Mouse (Mus musculus) heart, postnatal 4 days (tissue): ENCODE results near the gene Tmem106c. TPM values are rescaled to one million over a fixed set of nuclear protein-coding genes. Genes with fewer than 3 reads are reported as not detected.

Experiments
- DNase-seq: peaks from one replicate; pipeline ENCODE4 v3.0.0; 2021
- total RNA-seq, 2 experiments: library from RNA; stranded (reverse); gene quantifications; 2 replicates each; pipeline ENCODE4 v1.2.3; 2021

Tmem106c gene
- 10 to 100 TPM; 20.5 to 20.6 TPM for total RNA-seq

DNA sequence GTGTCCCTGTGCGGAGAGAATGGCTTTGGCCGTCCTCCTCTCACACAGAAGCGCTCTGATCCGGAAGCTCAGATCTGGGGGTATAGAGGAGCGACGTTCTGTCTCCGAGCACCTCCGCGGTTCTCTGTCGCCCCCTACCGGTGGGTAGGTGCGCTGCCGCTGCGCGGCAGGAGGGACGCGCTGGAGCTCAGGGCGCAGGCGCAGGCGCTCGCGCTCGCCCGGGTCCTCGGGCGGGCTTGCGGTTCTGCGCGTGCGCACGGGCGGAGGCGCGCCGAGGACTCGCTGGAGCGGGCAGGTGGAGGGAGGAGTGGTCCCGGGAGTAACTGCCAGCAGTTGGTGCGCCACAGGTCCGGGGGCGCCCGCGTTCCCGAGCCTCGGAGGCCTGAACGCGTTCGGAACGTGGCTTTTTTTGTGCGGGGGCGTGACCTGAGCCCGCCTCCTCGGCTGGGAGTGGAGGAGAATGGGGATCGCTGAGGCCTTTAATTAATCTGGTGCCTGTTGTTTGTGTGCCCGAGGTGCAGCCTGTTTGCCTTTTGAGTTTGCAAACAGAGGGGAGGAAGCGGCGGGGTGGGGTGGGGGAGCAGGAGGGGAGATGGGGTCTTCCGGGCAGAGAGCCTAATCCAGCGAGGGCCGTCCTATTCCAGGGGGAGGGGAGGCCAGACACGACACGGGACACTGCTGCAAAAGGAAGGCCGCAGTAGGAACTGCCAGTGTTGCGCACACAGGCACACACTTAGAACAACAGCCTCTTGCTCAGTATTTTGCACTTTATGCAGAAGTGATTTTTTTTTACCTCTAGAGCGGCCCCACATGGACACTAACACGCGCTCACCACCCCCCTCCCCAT lies at the start of gene Tmem106c:
Gene Tmem106c, plus strand, starts transcription at position 212 of the 847 bp plus-strand sequence.
- DNase-seq, result peak; percentile 95

DNA sequence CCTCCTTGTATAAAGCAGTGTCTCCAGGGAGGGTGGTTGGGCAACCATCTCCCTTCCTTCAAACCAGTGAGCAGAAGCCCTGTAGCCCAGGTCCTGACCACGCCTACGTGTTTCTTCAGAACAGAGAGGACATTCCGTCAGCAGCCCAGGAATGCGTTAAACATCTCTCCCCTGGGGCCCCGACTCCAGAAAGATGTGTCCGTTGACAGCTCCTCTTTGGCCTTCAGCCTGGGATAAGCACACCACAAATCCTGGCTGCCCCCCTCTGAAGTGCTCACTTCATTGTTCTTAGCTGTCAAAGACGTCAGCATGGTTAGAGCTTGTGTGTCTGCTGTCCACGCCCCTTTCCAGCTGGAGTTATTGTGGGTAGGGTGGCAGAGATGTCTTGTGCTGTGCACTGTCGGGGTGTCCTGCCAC lies 49.7 kb upstream of the Tmem106c start:
- DNase-seq, result peak; percentile 70

GRCm38 (mm10) chr15:97917994-97918393 lies 46.0 kb upstream of the Tmem106c start:
- no peak for DNase-seq

DNA sequence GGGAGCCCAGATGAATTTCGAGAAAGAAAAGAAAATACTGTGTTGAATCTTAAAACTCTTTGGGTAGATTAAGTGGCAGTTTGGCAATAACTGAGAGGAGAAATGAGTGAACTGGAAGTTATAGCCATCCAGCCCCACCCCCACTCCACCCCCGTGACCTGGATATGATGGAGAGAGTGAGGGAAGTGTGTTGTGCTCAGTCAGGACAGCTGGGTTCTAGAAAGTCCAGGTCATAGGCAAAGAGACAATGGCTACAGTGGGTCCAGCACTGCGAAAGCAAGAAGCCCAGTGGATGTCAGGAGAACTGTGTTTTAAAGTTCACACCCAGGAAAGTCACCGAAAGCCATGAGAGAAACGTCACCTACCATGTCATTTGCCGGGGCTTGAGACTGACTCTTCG lies 44.8 kb upstream of the Tmem106c start:
- DNase-seq, result no peak

GRCm38 (mm10) chr15:97920306-97920705 lies 43.7 kb upstream of the Tmem106c start:
- no peak for DNase-seq

DNA sequence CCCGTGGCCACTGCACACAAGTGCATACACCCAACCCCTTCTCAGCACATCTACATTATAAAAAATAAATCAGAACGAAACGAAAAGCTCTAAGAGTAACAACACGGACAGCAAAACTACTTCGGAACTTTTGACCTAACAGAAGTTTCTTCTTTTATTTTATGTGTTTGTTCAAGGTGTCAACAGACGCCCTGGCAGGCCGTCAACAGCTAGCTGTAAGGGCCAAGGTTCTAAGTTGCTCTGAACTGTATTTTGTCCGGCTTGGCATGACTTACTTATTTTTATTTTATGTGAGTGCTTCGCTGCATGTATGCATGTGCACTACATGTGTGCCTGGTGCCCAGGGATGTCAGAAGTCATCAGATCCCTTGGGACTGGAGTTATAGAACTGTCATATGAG lies 42.2 kb upstream of the Tmem106c start:
- no peak for DNase-seq

- DNase-seq, result no peak
Measured at GRCm38 (mm10) chr15:97922421-97922820, 41.6 kb upstream of the Tmem106c start.

- no peak for DNase-seq
Measured at GRCm38 (mm10) chr15:97927018-97927417, 37.0 kb upstream of the Tmem106c start.

- DNase-seq, result no peak
Measured at GRCm38 (mm10) chr15:97927821-97928220, 36.2 kb upstream of the Tmem106c start.

DNA sequence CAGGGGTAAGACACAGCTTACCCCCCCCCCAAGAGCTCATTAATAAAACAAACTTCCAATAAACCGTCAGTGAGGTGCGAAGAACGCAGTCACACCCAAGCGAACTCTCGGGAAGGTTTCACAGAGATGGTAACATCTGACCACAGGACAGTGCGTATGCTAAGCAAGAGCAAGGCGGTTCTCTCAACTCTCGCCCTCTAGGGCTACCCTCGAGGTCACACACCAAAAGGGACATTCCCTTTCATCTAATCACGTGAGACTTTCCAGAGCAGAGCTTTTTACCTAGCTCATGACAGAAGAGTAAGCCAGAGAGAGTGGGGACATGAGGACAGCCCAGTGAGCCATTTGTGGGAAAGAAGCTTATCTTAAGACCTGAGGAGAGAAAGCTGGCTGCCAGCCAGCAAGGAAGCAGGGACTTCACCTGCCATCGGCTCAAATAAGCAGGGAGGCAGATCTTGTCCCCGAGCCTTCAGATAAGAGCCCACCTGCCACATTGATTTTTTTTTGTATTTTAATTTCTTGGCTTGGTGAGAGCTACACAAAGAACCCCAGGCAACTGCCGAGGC lies 34.7 kb upstream of the Tmem106c start:
- DNase-seq, result no peak

- no peak for DNase-seq
Measured at GRCm38 (mm10) chr15:97932441-97932840, 31.6 kb upstream of the Tmem106c start.

DNA sequence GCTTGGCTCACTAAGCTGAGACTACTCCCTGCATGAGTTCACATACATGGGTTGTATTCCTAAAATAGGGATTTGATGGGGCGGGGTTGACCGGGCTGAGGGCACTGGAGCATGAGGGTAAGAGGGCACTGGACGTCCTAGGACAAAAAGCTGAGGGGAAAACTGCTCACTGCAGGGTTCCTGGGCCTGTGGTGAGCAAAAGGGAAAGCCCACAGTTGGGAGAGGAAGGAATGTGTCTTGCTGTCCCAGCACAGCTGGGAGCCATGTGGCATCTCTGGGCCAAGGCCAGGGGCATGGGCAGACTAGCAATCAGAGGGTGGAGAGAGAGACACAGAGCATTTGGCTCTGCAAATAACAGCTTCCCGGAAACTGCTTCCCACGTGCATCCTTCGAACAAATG lies 25.4 kb upstream of the Tmem106c start:
- no peak for DNase-seq

DNA sequence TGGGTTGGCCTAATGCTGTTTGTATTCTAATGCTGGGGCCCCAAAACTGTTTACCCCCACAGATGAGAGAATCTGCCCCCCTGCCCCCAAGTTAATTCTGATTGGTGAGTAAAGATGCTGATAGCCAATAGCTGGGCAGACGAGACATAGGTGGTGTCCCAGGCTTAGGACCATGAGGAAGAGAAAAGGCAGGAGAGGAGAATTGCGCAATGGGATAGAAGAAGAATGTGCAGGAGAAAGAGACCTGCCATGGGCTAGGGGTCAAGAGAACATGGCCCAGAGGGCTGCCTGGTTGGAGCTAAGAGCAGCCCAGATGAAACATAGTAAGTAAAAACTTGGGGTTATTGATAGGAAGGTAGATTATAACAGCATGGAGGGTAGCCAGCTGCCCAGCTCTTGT lies 23.9 kb upstream of the Tmem106c start:
- no peak for DNase-seq

- no peak for DNase-seq
Measured at GRCm38 (mm10) chr15:97941306-97941705, 22.7 kb upstream of the Tmem106c start.

DNA sequence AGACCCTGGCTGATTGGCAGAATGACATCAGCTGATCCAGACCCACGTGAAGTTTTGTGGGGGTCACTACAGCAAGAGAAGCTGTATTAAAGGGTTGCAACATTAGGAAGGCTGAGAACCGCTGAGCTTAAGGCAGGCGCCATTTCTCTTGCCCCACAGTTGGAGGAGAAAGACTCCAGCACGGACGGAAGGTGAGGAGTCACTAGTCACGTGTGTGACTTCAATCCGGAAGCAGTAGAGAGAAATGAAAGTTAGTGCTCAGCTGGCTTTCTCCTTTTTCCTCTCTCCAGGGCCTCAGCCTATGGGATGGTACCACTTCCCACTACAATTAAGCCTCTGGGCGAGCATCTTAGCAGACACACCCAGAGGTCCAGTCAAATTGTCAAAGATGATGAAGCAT lies 21.5 kb upstream of the Tmem106c start:
- no peak for DNase-seq

DNA sequence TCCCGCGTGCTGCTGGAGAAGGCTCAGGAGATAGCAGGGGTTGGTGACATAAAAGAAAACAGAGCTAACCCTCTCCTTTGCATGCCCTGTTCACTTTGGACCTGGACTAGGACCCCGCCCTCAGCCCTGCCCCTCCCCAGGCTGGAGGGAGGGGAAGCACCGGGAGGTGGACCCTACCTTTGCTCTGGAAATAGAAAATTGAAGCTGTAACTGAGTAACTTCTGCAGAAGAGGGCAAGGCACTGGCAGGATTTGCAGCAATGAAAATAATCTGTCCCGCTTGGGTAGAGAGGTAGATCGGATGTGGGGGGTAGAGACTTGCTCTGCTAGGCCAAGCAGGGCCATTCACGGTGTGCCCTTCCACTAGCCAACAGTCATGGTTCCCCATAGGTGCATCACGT lies 20.6 kb upstream of the Tmem106c start:
- DNase-seq, result no peak

DNA sequence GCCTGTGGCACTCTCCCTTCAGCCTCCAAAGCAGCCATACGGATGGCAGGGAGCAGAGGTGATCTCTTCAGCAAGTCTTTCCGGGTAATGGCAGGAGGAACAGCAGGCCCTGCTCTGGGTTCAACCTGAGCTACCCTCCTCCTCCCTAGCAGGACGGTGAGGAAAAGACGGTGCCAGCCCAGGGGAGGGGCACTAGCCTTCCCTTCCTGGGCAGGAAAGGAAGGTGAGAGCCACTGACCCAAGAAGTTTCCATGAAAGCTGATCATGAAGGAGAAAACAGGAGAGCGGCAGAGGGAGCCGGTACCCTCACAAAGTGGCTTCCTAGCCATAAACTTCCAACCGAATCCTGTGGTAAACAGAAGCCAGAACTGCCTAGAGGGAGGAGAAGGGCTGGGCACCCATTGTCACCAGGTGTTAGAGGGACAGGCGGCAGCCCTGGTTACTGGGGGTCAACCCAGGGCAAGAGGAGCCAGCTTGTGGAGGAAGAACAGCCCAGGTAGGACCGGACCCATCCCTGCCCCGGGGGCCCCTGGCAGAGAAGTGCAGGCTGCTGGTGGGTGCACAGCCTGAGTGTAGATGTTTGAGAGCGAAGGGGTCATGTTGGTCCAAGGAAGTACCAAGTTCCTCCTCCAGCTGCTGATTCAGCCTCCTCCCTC lies 19.0 kb upstream of the Tmem106c start:
- no peak for DNase-seq

- no peak for DNase-seq
Measured at GRCm38 (mm10) chr15:97945656-97946315, 18.2 kb upstream of the Tmem106c start.

DNA sequence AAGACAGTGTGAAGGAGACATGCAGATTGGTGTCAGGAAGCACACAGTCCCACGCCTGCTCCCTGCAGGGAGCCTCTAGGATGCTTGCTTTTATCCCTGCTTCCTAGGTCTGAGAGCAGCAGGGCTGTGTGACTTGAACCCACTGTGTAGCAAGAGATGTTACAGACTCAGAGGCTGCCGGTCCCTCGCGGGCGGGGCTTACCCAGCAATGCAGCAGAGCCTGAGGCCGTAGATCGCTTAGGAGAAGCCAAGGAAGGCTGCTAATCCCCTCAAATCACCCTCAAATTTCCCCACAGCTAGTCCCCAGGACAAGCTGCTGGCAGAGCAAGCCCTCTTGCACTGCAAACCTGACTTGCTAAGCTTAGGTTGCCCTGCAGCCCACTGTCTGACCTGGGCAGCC lies 15.3 kb upstream of the Tmem106c start:
- no peak for DNase-seq

DNA sequence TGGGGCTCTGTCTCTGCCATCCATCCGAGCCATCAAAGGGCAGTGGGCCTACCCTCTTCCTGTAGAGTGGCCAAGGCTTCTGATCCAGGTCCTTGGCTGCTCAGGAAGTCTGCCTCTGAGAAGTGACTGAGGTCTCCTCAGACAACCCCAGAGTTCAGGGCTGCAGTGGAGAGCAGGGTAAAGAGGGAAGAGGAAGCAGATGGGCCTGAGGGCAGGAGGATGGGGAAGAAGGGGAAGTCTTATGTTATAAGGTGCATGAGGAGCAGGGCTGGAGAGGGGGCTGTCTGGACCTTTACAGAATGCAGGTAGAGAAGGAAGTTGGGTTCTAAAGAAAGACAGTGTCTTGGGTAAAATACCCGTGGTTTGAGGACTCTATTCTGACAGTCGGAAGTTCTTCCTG lies 14.3 kb upstream of the Tmem106c start:
- DNase-seq, result no peak

GRCm38 (mm10) chr15:97950240-97950639 lies 13.8 kb upstream of the Tmem106c start:
- no peak for DNase-seq

- peak; percentile 73 for DNase-seq
Measured at GRCm38 (mm10) chr15:97952137-97952888, 11.7 kb upstream of the Tmem106c start.

- DNase-seq, result no peak
Measured at GRCm38 (mm10) chr15:97952889-97953189, 11.2 kb upstream of the Tmem106c start.
